Mouse (Mus musculus): ENCODE measurements at regions not wholly inside any gene's neighbourhood (a gene's known extent, or its start where the extent isn't known, plus 50 kb on each side); places are given as distances from the start of the nearest gene placed in this dataset.

DNA sequence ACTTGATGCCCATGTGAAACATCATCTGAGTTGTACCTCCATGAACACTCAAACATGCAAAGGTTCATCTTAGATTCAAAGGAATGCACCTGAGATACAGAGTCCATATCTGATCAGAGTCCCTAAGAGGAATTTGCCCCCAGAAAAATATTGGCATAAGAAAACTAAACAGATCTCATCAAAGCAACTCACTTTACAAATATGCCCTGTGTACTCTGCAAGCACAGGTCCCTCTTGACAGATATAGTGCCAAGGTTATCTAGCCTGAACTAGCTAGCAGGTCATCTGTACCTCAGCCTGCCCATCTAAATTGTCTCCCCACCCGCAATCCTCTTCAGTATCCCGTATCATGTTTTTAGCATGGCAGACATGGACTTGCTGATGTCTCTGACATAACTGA lies 64.0 kb upstream of the Gm9747 start:
- TF ChIP-seq CTCF (conservative IDR thresholded peaks at IDR 0.05; ENCODE audit: low read length) (no peak), POU5F1 (IDR thresholded peaks at IDR 0.05; ENCODE audit: borderline replicate concordance, low read length) (no peak)

All from E14TG2a.4 (cell line).